Mouse (Mus musculus) limb, embryonic 12.5 days (tissue): ENCODE measurements around the gene Aco2. TPM values are rescaled to one million over a fixed set of nuclear protein-coding genes. Genes with fewer than 3 reads are reported as not detected.
A peak's percentile ranks its signal among the peaks of the same experiment; 100 is the strongest.

Experiments
- ATAC-seq: fragments of 200-750 bp; cut with Nextera tagmentation; 2 replicates; pipeline ENCODE4 v1.8.0; 2017; ENCODE audit warnings: low read depth, moderate TSS enrichment; ENCODE audit not compliant: insufficient number of reproducible peaks, insufficient read depth, low FRiP score, low TSS enrichment
- H3K27ac ChIP-seq: fragments of 300-500 bp; sonication (generic); 2 replicates; pipeline ENCODE4 v1.5.1; 2016; ENCODE audit warnings: mild to moderate bottlenecking, moderate library complexity
- H3K27me3 ChIP-seq: fragments of 300-500 bp; sonication (generic); 2 replicates; pipeline ENCODE4 v1.6.1; 2016; ENCODE audit warnings: mild to moderate bottlenecking, moderate library complexity
- H3K36me3 ChIP-seq: fragments of 300-500 bp; sonication (generic); 2 replicates; pipeline ENCODE4 v1.6.1; 2016; ENCODE audit warnings: mild to moderate bottlenecking, moderate library complexity
- H3K4me1 ChIP-seq: fragments of 300-500 bp; sonication (generic); replicated peaks from 2 replicates; pipeline ENCODE4 v1.6.1; 2016
- H3K4me2 ChIP-seq: fragments of 300-500 bp; sonication (generic); 2 replicates; pipeline ENCODE4 v1.6.1; 2016; ENCODE audit warnings: mild to moderate bottlenecking, moderate library complexity
- H3K4me3 ChIP-seq: fragments of 300-500 bp; sonication (generic); replicated peaks from 2 replicates; pipeline ENCODE4 v1.5.1; 2016; ENCODE audit warnings: mild to moderate bottlenecking
- H3K9ac ChIP-seq: fragments of 300-500 bp; sonication (generic); replicated peaks from 2 replicates; pipeline ENCODE4 v1.6.1; 2016; ENCODE audit warnings: mild to moderate bottlenecking, moderate library complexity
- H3K9me3 ChIP-seq: fragments of 300-500 bp; sonication (generic); 2 replicates; pipeline ENCODE4 v1.6.1; 2016; ENCODE audit warnings: mild to moderate bottlenecking, moderate library complexity
- WGBS: fragments of 180-500 bp; shearing (Covaris S2); methylation state at CpG from one replicate; pipeline ENCODE4 v1.1.7; 2016; 5-methylcytosine and 5-hydroxymethylcytosine counted together
- polyA plus RNA-seq: library from polyadenylated mRNA; unstranded; fragments of >200 nt; fragmentation: Nextera tagmentation; extraction: Ambion mirVana; gene quantifications from 2 replicates; pipeline ENCODE4 v1.2.1, GENCODE M21; 2016

Aco2 gene
- polyA plus RNA-seq, 1 experiment from 2014 or later, result 139 TPM

GRCm38 (mm10) chr15:81956457-81956856 lies 84.3 kb downstream of the Aco2 start:
- no peak for ATAC-seq
- no peak overlapping the region for H3K27ac ChIP-seq

DNA sequence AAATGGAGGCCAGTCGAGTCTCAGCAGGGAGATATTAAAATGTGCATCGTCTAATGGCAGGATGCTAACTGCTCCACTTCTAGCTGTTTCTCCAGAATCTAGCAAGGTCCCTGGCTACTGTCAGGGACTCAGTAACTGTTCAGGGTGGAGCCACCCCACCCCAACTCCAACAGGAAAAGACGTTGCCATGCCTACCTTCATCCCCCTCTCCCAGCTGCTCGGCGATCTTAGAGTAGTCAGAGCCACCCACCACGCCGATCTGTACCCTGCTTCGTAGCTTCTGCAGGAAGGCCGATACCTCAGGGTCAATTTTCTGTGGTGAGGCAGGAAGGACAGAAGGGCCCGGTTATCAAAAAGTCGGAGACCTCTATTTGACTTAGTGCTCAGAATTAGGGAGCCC lies 85.5 kb downstream of the Aco2 start:
- 84% methylated on average over 11 of the region's 11 CpGs for WGBS
- no peak for ATAC-seq

More at GRCm38 (mm10) chr15:81956457-81956856, 84.3 kb downstream of the Aco2 start:
- Histone ChIP-seq H3K9me3 (no peaks in the 10 kb centered on the region), H3K4me2 (no peak overlapping the region), H3K4me3 (no peak overlapping the region), H3K36me3 (peaks cover 11% of the 10 kb centered on the region), H3K27me3 (no peaks in the 10 kb centered on the region), H3K4me1 (peaks cover 10% of the 10 kb centered on the region; the same call in 1 of the 2 replicates), H3K9ac (no peak overlapping the region)
- WGBS, result 62% methylated on average over 8 of the region's 8 CpGs

GRCm38 (mm10) chr15:81958906-81959305 lies 86.8 kb downstream of the Aco2 start:
- Histone ChIP-seq H3K4me2 (no peak overlapping the region), H3K4me1 (peaks cover 10% of the 10 kb centered on the region; the same call in 1 of the 2 replicates), H3K9ac (no peak overlapping the region), H3K9me3 (no peaks in the 10 kb centered on the region), H3K4me3 (no peak overlapping the region), H3K27me3 (no peaks in the 10 kb centered on the region), H3K27ac (no peak overlapping the region), H3K36me3 (peaks cover 11% of the 10 kb centered on the region)
- 85% methylated on average over 3 of the region's 3 CpGs for WGBS
- ATAC-seq, result no peak

More for the DNA sequence above, 85.5 kb downstream of the Aco2 start:
- H3K9ac ChIP-seq, result no peak overlapping the region
- H3K4me2 ChIP-seq, result no peak overlapping the region
- no peak overlapping the region for H3K4me3 ChIP-seq
- no peak overlapping the region for H3K27ac ChIP-seq
- no peaks in the 10 kb centered on the region for H3K9me3 ChIP-seq
- peaks cover 11% of the 10 kb centered on the region for H3K36me3 ChIP-seq
- H3K27me3 ChIP-seq, result no peaks in the 10 kb centered on the region
- H3K4me1 ChIP-seq, result peaks cover 10% of the 10 kb centered on the region; the same call in 1 of the 2 replicates

DNA sequence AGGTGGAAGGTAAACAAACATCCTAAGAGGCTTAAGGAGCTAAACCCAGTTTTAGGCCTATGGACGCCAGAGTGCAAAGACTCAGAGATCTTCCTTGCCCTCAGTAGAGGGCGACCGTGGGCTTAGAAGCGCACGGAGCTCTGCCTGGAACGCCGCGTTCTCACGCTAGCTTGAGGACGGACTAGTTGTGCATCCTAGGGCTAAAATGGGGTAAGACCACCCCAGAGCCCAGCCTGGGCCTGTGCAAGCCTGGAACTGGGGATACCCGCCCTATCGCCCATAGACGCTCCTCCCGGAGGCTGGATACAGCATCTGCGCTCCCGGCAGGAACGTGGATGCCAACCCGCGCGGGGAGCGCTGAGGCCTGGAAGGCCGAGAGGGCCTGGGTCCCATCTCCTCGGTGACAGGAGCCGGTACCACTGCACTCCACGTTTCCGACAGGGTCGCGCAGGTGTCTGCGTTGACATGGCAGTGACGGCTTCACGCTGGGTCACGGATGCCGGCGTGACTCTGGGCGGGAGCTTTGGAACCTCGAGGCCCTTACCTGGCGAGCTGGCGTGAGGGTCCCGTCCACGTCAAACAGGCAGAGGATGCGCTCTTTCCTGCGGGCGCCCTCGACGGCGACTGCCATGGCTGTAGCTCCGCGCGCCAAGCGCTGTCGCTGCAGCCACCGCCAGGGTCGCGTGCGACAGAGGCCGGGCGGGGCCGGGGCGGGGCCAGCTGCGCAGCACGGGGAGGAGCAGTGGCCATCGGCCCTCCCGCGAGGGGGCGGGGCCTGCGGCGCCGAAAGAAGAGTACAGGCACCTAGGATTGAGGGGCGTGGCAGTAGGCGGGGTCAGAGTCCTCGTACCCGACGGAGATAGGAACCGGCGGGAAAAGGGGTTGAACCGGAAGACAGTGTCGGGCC lies 88.3 kb downstream of the Aco2 start, which contains the start of gene Pmm1:
Pmm1 (minus strand) TSS at position 760 of the 907 bp plus-strand sequence.
- peak; percentile 93 for ATAC-seq
- WGBS, result under 1% methylated on average over 75 of the region's 77 CpGs
- Histone ChIP-seq H3K9ac (peak within 1 kb of the TSS; percentile 68), H3K27me3 (no peaks in the 10 kb centered on the region), H3K27ac (peak within 1 kb of the TSS; percentile 82), H3K4me1 (peaks cover 10% of the 10 kb centered on the region; the same call in 1 of the 2 replicates), H3K4me3 (peak within 1 kb of the TSS; percentile 68), H3K36me3 (no peaks in the 10 kb centered on the region), H3K4me2 (peak within 1 kb of the TSS; percentile 100), H3K9me3 (no peaks in the 10 kb centered on the region)

GRCm38 (mm10) chr15:81961078-81961451 lies 89.0 kb downstream of the Aco2 start:
- peaks cover 10% of the 10 kb centered on the region; the same call in 1 of the 2 replicates for H3K4me1 ChIP-seq
- no peaks in the 10 kb centered on the region for H3K9me3 ChIP-seq
- no peak overlapping the region; the same call in 1 of the 2 replicates for H3K9ac ChIP-seq
- no peak for ATAC-seq
- H3K4me2 ChIP-seq, result peak overlapping the region; percentile 100
- no peak overlapping the region for H3K27ac ChIP-seq
- H3K27me3 ChIP-seq, result no peaks in the 10 kb centered on the region
- H3K4me3 ChIP-seq, result peak overlapping the region; percentile 68
- H3K36me3 ChIP-seq, result no peaks in the 10 kb centered on the region
- 5% methylated on average over 7 of the region's 8 CpGs for WGBS

DNA sequence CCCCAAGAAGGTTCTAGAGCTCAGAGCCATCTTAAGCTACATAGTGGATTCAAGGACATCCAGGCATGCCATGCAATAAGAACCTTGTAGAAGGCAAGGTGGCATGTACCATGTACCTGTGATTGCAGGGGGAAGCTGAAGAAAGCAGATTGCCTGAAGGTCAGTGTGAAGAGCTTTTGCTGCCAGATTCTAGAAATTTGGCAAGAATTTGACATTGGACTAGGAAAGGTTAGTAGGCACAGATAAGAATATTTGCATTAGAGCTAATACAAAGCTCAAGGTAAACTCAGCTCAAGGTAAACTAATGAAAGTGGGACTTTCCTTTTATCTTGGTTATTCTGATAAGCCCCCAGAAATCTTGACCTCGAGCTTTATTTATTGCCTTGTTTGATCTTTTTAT lies 92.2 kb downstream of the Aco2 start:
- Histone ChIP-seq H3K27ac (no peak overlapping the region), H3K4me2 (no peak overlapping the region), H3K36me3 (no peaks in the 10 kb centered on the region), H3K4me1 (peaks cover 10% of the 10 kb centered on the region; the same call in 1 of the 2 replicates), H3K9ac (no peak overlapping the region), H3K4me3 (no peak overlapping the region), H3K9me3 (no peaks in the 10 kb centered on the region), H3K27me3 (no peaks in the 10 kb centered on the region)
- 29% methylated on average over 1 of the region's 1 CpGs for WGBS
- ATAC-seq, result no peak

Other genes with a start within 250 kb of the Aco2 start
- gene L3mbtl2, start 208.4 kb upstream of the Aco2 start, polyA plus RNA-seq, result 25.5 and 25.6 TPM in 2 replicates
- 10.4 and 11.1 TPM in 2 replicates for gene Chadl, start 175.0 kb upstream of the Aco2 start, polyA plus RNA-seq
- gene Zc3h7b, start 127.3 kb upstream of the Aco2 start, polyA plus RNA-seq, result 42.0 and 46.4 TPM in 2 replicates
- gene Rangap1, start 126.8 kb upstream of the Aco2 start, polyA plus RNA-seq, result 121 and 125 TPM in 2 replicates
- gene Tef, start 69.9 kb upstream of the Aco2 start, polyA plus RNA-seq, result 26.1 and 27.2 TPM in 2 replicates
- gene Tob2, start 13.5 kb upstream of the Aco2 start, polyA plus RNA-seq, result 22.6 and 25.0 TPM in 2 replicates
- gene Phf5a, start 398 bp upstream of the Aco2 start, polyA plus RNA-seq, result 147 and 168 TPM in 2 replicates
- gene Polr3h, start 53.9 kb downstream of the Aco2 start, polyA plus RNA-seq, result 60.1 and 62.4 TPM in 2 replicates
- 7.9 and 9.6 TPM in 2 replicates for gene Csdc2, start 64.5 kb downstream of the Aco2 start, polyA plus RNA-seq
- 16.7 and 17.1 TPM in 2 replicates for gene Pmm1, start 88.6 kb downstream of the Aco2 start, polyA plus RNA-seq
- not detected in 2 replicates for gene 1700029P11Rik, start 108.2 kb downstream of the Aco2 start, polyA plus RNA-seq
- 91.2 and 91.6 TPM in 2 replicates for gene Xrcc6, start 115.5 kb downstream of the Aco2 start, polyA plus RNA-seq
- 30.4 TPM in 2 replicates for gene Desi1, start 161.6 kb downstream of the Aco2 start, polyA plus RNA-seq
- gene Snu13, start 175.3 kb downstream of the Aco2 start, polyA plus RNA-seq, result 263 and 272 TPM in 2 replicates
- gene 4930407I10Rik, start 186.8 kb downstream of the Aco2 start, polyA plus RNA-seq, result not detected in 2 replicates
- 0.10 TPM in 1 of 2 replicates, not detected in the other for gene Mei1, start 197.7 kb downstream of the Aco2 start, polyA plus RNA-seq